Mouse (Mus musculus): ENCODE results near the gene Jak1. TPM values are rescaled to one million over a fixed set of nuclear protein-coding genes. Genes with fewer than 3 reads are reported as not detected.

Gene Jak1
- total RNA-seq, 2 experiments from 2014 or later: 105 to 108 TPM

DNA sequence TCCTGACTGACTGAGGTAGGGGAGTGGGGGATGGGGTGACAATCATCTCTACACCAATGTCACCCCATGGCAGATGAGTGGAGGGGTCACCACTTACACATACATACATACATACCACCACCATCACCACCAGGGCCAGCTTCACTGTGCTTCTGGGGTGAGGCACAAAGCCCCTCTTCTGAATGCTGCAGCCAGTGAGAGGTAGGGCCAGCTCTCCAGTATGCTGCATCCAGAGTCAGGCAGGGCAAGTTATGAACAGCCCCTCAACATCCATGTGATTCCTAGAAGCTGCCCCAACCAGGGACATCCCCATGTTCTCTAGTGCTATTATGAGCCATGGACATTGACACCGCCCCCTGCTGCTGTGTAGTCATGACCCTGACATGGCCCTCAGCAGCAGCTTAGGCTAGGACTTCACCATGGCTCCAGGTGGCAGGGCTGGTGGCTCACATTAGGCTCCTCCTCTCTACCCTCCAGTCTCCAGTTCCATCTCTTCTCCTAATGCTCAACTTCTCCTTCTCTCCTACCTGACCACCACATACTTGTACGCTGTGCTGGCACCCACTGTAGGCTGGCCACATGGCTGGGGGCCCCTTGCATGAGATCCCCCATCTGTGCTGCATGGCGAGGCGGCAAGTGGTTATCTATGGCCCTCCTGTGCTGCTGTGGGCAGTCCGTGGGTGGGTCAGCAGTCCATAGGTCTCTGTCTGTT lies 24.8 kb downstream of the Jak1 start:
- no peak for DNase-seq (ENCODE audit: low spot score in 2 of 2)

DNA sequence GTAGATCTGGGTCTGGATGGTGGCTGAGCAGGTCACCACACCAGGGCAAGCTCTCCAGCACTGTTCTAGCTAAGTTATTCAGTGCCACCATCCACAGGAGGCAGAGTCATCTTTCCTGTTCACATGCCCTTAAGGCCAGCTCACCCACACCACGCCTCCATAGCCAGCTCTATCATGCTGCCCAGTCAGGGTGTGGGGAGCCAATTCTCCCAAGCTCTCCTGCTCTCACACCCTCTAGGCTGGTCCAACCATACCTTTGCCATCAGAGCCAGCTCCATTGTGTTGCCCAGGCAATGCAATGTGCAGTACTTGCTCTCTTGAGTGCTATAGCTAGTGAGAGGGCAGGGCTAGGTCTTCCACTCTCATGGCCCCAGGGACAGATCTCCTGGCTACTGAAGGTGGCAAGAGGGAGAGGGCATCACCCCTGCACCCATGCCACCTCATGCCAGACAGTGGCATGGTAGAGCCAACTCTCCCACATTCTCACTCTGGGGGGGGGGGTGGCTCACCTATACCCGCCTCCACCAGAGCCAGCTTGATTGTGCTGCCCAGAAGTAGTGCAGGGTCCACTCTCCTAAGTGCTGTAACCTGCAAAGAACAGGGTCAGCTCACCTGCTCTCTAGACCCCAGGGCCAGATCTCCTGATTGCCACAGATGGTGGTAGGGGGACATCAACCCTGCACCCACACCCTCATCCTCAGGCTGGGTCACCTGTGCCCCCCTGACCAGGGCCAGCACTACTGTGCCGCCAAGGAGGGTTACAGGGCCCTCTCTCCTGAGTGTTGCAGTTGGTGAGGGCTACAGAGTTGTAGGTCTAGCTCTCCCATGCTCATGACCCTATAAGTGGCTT lies 25.5 kb downstream of the Jak1 start:
- DNase-seq (ENCODE audit: low spot score in 2 of 2): no peak

DNA sequence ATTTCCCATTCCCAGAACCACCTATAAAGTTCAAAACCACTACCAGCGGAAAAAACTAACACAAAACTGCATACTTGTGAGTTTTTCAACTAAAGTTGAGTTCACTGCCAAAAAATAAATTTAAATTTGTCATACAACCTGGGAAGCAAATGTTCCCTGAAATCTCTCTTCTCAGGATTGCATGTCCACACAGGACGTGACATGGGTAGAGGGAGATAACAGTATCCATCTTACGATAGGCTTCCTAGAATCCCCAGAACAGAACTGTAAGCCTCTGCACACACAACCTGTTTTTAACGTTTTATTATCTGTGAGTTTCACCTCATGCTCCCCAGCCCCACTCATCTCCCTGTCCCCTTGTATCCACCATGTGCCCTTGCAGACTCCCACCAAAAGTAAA lies 26.5 kb downstream of the Jak1 start:
- DNase-seq (ENCODE audit: low spot score in 2 of 2): no peak

DNA sequence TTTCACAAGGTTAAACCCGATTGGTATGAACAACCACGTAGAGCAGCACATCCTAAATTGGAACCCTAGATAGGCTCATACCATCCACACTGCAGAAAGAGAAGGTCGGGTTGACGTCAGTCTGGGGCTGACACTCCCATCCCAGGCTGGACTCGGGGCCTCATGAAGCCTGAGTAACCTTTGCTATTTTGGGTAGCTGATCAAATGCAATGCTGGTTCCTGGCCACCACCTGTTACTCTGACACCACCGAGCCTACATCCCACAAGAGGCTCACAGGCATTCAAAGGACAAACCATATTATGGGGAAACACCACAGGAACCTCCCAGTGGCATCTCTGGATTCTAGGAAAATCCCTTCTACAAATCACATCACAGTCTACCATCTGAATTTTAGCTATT lies 28.3 kb downstream of the Jak1 start:
- no peak for DNase-seq (ENCODE audit: low spot score in 2 of 2)

DNA sequence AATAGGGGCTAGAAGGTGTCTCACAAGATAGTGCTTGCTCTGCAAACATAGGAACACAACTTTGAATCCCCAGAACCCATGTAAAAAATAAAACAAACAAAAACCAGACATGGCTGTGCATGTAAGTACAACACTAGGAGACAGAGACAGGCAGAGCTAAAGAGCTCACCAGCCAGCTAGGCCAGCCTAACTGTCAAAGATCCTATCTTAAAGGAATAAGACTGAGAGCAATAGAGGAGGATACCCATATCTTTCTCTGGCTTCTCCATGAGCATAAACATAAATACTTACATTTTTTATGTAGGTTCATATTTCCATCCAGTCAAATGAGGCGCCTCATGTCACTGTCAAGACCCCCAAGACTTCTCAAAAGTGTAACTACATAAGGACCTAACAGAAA lies 29.1 kb downstream of the Jak1 start:
- no peak for DNase-seq (ENCODE audit: low spot score in 2 of 2)

DNA sequence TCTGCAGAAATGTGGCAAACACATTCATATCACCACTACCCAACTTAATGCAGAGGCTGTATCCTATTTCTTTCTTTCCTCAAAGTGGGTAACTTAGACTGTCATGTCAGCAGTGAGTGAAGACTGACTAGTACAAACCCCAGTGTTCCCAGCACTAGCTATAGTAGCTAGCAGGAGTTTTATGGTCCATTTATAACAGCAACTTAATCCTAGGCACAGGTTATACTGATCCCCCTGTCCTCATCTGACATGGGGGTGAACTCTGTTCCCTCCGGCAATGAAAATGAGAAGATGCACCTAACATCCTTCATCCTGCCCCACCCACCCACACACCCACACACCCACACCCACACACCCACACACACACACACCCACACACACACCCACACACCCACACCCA lies 30.3 kb downstream of the Jak1 start:
- no peak for DNase-seq (ENCODE audit: low spot score in 2 of 2)

DNA sequence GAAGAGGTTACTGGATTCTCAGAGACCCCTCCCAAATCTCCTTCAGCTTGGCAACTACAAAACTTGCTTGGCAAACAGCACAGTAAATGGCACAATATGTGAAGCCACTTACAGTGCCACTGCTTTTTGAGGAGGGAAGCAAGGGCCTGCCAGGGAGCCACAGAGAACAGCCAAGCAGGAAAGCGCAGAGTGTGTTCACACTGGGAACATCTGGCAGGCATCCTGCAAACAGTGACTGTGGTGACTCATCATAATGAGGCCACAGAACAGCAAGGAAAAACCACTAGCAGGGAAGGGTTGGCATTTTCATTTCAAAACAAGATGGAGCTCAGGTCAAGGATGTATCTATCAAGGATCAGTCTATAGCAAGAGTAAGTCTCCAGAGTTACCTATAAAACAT lies 30.8 kb downstream of the Jak1 start:
- peak; percentile 46 to 67 for DNase-seq (ENCODE audit: low spot score in 2 of 2)

DNA sequence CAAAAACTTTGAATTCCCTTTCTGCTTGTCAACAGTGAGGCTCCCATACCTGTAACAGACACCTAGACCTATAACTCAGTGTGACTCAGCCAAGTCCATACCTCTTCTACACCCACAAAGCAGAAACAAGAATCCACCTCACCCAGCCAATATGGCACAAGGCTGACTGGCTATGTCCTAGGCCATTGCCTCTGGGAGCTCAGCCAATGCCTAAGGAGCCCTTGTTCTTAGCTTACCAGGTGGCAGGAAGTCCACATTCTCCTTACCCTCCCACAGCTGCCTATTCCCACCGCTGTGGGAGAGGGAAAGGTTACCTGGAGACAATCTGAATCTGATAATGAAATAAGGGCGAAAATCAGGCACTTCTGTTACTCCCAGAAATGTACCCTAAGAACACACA lies 34.5 kb downstream of the Jak1 start:
- DNase-seq (ENCODE audit: low spot score in 2 of 2): no peak

DNA sequence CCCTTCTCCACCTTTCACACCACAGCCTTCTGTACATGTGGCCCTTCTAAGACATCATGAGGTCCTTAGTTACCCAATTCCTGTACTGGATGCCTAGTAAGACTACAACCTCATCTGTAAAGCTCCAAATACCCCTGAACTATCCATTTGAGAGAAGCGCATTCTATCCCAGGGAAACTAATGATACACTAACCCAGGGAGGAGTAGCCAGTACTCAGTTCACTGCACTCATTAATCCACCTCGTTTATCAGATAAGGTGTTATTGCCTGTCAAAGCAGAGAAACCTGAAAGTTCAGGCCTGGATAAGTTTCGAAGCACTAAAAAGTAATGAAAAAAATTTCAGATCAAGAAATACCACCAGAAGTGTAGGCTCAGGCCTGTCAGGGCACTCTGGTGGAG lies 37.7 kb downstream of the Jak1 start:
- DNase-seq (ENCODE audit: low spot score in 2 of 2): no peak

DNA sequence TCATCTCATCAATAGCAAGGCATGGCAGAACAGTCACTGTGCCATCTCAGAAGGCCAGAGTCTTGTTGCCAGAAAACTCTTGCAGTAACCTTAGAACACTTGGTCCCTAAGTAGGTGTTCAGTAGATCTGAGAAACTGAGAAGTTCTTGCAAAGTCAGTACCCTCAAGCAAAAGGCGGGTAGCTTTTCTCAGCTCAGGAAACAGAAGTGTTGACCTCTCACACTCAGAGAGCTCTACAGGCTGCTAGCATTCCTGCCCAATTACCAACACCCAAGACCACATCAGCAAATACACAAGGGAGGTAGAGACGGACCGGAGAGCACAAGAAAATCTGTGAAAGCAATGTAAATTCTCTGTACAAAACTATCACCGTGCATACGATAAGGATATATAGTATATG lies 39.1 kb downstream of the Jak1 start:
- no peak for DNase-seq (ENCODE audit: low spot score in 2 of 2)

DNA sequence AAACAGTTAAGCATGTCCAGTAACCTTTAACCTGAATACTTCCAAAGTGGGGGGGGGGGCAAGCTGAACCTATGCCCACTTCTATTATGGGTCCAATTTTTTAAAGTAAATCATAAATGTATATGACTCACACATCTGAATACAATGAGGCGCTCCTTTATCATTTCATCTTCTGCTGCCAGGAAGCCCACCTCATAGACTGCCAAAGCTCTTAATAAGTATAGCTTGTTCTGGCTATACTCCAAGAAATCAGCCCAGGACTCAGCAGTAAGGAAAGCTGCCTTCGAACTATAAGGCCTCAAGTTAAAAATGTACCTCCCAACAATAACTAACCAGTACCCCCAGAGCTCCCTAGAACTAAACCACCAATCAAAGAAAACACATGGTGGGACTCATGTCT lies 44.1 kb downstream of the Jak1 start:
- DNase-seq (ENCODE audit: low spot score in 2 of 2): no peak

DNA sequence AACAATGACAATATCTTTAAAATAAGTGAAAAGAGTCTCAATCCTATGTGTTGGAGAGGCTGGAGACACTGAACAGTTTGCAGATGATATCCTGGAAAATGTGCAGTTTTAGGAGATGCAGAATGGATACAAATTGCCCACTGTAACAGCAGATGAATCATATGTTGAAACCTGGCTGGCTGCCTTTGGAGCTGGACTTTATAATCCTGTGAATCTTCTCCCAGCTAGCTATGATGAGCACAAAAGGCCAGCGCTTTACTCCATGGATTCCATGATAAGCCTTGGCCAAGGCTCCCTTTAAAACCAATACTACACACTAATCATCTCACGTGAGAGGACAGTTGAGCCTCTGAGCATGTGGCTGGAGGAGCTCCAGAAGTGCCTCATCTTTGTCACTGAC lies 45.2 kb downstream of the Jak1 start:
- peak in 1 of 2 experiments; percentile 22 for DNase-seq (ENCODE audit: low spot score in 2 of 2)

DNA sequence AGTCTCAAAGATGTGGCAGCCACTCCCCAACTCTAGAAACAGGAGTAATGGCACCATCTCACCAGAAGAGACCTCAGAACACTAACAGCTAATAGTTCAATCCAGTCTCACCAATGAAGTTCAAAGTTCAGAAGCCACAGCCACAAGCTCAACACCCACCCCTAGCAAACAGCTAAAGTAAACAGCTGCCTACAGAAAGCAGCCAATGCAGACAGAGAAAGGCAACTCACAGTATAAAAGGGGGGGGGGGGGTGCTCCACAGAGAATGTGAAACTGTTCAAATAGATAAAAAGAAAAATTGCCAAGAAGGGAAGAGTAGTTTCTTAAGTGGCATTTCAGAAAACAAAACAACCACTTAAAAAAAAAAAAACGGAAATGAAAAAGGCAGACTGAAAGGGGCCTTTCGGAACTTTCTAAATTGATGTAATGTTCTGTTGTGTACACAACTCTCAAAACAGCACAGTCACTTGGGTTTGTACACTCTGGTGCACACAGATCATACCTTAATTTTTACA lies 48.0 kb downstream of the Jak1 start:
- DNase-seq (ENCODE audit: low spot score in 2 of 2): no peak

DNA sequence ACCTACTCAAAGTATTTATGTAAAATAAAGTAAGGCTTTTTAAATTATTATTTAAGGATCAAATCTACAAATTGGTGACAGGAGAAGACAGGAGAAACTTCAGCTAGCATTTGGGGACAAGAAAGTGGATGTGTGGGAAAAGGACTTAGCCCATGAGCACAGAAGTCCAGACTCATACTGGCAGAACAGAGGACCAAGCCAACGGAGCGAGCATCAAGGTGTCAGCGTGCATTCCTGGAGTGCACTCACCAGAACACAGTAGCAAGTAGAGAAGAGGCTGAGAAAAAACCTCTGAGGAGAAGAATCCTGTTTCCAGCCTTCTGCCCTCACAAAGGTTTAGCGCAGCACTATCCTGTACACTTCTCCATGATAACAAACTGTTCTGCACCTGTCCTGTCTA lies 48.8 kb downstream of the Jak1 start:
- DNase-seq (ENCODE audit: low spot score in 2 of 2): no peak

DNA sequence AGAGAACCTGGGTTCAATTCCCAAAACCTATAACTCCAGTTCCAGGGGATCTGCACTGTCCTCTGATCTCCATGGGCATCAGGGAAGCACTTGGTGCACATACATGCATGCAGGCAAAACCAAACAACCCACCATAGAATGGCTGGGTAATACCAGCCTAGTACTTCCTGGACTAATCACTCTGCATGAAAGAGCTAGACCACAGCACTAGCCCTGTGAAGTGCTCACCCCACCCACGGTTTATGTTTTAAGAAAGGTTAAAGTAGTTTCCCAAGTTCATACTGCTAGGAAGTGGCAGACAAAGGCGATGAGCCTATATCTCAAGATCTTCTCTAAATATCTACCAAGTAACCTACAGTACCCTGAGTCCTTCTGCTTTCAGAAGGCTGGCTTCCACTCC lies 51.6 kb downstream of the Jak1 start:
- no peak for DNase-seq (ENCODE audit: low spot score in 2 of 2)

DNA sequence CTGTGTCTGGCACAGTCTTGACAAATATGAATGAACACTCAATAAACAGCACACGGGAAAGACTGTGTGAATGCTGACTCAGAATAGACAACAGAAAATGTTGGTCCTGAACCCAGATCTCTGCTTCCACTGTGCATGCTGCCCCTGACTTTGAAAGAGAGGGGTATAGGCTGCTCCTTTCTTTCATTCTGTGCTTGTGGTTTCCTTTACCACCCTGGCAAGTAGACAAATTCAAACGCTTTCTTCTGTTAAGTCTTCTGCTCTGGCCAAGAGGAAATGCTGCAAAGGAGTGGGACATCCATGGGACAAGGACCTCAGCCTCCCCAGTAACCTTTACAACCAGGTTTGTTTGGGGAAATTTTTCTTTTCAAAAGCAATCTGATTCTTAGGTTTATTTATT lies 57.6 kb downstream of the Jak1 start:
- DNase-seq (ENCODE audit: low spot score in 2 of 2): no peak

DNA sequence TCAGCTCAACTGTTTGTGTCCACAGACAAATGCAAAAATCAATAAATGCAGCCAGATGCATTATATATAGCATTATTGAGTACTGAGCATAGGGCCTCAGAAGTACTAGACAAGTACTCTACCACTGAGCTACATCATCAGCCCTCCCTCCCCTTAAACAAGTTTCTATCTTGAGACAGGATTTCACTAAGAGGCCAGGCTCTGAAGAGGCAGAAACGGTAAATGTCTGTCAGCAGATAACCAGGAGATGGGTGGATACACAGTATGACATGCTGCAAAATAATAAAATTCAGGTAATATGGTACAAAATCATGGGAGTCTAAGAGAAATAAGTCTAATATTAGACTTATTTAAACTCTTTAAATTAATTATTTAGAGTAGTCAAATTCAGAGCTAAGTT lies 61.6 kb downstream of the Jak1 start:
- no peak for DNase-seq (ENCODE audit: low spot score in 2 of 2)

DNA sequence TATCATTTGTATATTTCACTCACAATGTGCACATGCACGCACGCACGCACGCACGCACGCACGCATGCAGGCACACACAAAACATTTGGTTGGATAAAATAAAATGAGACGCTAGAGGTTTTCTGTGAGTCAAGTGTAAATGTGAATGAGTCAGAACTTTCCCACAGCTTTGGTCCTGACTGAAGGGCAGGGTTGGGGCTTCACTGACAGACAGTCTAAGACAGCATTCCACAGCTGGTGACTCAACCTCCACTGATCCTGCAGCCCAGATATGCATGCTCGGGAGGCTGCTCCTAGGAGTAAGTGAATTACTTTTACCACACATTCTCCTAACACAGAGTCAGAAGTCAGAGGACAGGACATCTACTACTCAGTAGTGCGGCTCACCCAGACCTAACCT lies 62.5 kb downstream of the Jak1 start:
- DNase-seq (ENCODE audit: low spot score in 2 of 2): no peak

DNA sequence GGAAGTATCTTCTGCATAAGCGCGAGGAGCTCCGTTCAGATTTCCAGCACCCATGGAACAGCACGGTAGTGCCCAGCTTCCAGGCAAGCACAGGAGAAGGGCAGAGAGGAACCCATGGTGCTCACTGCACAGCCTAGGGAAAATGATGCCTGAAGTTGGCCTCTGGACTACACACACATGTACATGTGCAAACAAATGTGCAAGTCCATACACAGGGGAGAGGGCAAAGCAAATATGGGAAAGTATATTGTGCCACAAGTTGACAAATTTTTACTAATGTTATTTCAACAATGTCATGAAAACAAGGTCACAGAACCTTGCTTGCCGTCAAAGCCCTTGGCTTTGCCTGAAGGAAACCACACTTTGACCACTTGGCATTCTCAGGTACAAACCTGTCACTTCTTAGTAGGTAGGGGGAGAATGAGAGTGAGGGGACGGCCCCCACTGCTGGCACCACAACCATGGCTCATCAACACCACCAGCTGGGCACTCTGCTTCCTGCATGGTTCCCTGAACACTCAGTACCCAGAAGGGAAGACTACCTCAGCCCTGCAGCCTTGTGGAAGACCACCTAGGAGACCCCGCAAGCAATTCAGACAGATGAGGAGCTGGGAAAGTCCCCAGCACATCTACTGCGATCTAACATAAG lies 65.5 kb downstream of the Jak1 start:
- DNase-seq (ENCODE audit: low spot score in 2 of 2): no peak

DNA sequence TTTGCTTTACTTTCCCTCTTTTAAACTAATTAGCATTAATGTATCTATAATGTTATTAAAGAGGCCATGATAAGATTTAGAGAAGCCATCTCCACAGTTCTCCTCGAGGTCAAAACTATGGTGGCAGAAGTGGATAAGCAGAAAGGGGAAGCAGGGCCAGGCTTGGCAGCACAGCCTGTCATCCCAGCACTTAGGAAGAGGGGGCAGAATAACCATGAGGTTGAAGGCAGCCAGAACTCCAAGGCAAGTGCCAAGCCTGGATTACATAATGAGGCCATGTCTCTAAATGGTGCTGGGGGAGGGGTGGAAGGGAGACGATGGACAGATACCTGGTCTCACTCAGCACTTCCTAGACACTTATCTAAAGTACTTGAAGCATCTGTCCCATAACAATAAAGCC lies 66.7 kb downstream of the Jak1 start:
- DNase-seq (ENCODE audit: low spot score in 2 of 2): peak; percentile 28 to 75

DNA sequence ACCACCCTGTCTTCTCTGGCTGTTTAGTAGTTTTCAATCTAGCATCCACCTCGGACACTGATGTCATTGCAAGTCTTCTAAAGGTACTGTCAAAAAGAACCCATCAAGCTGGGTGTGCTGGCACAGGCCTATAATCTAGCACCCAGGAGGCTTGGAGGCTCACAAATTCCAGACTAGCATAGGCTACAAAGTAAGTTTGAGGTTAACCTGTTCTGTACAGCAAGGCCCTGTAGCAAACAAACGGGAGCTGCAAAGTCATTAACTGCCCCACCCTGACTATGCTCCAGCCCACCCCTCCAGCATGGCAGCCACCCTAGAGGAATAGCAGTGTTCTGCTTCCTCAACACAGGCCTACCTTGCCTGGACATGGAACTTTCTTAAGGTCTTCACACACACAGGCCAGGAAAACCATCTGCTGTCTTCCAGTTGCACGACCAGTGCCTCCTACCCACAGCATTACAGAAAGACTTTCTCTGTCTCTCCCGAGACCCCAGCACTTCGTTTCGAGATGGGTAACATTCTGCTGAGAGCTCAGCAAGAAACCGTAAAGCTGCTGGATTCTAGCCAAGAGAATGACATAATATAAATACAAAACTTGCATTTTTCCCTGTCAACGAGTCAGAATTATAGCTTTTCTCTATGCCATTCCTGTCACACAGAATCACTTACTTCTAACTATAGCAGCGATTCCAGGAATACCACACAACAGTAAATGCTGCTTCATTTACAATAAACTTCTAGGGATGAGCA lies 67.5 kb downstream of the Jak1 start:
- no peak for DNase-seq (ENCODE audit: low spot score in 2 of 2)
